Mouse (Mus musculus): Measurements from ENCODE around the gene Irak1. TPM values are rescaled to one million over a fixed set of nuclear protein-coding genes. Genes with fewer than 3 reads are reported as not detected.

The Irak1 gene
- 44.0 and 48.7 TPM in 2 replicates for polyA plus RNA-seq (2015; fragmentation: Nextera tagmentation; extraction: Ambion mirVana)

DNA sequence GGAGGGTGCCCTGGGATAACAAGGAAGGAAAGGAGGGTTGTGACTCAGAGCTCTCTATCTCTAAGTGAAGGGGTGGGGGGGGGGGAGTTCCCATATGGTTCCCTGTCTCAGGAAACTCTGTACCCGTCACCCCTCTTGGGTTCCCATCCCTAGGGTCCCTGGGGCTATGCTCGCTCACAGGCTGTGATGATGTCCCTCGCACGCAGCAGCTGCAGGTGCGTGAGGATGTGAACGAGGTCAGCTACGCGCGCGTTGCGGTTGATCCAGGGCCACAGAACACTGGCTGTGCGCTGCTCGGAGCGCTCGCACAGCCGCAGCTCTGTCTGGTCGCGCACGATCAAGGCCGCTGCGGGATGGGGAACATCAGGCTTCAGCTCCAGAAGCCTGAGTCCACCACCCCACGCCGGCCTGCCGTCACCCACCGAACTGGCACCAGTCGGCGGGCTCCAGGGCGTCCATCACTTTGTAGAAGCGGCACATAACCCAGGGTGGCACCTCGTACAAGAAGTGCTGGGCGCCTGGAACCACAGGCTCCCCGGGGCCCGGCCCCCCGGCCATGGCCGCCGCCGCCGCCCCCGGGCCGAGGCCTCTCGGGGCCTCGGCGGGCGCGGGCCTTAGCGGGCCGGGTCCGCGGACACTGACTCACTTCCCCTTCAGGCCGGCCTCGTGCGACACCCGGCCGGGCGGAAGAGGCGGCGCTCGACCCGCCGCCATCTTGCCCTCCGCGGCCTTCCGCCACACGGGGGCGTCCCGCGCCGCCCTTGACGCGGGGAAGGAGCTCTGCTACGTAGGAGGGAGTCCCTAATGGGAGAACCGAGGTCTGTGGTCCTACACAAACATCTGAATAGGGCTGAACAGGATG lies at the start of gene Irak1:
Gene Irak1, minus strand, starts transcription at position 731 of the 862 bp plus-strand sequence.
- 27% methylated on average over 72 of the region's 72 CpGs for WGBS
- ATAC-seq (replicated peaks), result peak; percentile 91

DNA sequence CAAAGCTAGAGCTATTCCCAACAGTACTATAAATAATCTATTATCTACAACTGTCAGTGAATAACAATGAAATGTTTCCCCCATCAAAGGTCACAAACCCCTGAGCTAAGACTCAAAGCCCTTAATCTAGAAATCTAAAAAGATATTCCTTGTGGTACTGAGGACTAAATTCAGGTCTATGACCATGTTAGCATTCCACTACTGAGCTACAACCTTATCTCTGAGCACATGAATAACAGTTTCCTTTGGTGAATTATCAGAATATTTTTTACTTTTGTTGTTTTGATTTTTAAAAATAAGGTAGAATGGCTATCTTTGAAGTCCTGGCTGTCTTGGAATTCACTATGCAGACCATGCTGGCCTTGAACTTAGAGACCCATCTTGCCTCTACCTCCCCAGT lies 47.1 kb upstream of the Irak1 start:
- no peaks in the 10 kb centered on the region for H3K36me3 ChIP-seq (replicated peaks)

More for the DNA sequence above, at the start of gene Irak1:
- Histone ChIP-seq H3K27me3 (replicated peaks) (no peaks in the 10 kb centered on the region), H3K9ac (peak within 1 kb of the TSS; percentile 74), H3K36me3 (replicated peaks) (no peaks in the 10 kb centered on the region), H3K9me3 (no peaks in the 10 kb centered on the region), H3K4me1 (peaks cover 9% of the 10 kb centered on the region), H3K4me2 (peak within 1 kb of the TSS; percentile 58), H3K4me3 (peak within 1 kb of the TSS; percentile 56), H3K27ac (peak within 1 kb of the TSS; percentile 87)

DNA sequence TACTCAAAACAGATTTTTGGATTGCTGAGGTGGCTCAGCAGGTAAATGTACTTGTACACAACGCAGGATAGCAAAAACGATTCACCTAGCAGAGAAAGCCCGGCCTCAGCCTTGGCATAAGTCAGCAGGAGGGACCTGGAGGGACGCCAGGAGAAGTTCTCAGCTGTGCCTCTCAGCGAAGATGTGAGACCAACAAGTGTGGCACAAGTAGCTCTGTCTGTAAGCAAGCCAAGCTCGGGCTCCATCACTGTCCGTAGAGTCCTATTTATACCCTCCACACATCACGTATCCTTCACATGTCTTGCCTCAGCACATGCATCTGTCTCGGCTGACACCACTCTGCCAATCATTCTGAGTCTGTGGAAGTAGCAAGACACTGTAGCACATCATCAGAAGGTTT lies 44.2 kb upstream of the Irak1 start:
- Histone ChIP-seq H3K4me2 (no peak overlapping the region), H3K4me1 (no peaks in the 10 kb centered on the region), H3K27ac (no peak overlapping the region), H3K27me3 (replicated peaks) (no peaks in the 10 kb centered on the region), H3K9ac (no peak overlapping the region), H3K9me3 (no peaks in the 10 kb centered on the region), H3K4me3 (no peak overlapping the region), H3K36me3 (replicated peaks) (no peaks in the 10 kb centered on the region)
- WGBS, result 84% methylated on average over 9 of the region's 9 CpGs
- no peak for ATAC-seq (replicated peaks)

More for the DNA sequence above, 47.1 kb upstream of the Irak1 start:
- no peak for ATAC-seq (replicated peaks)
- Histone ChIP-seq H3K4me1 (no peaks in the 10 kb centered on the region), H3K4me3 (no peak overlapping the region), H3K9ac (no peak overlapping the region), H3K27ac (no peak overlapping the region), H3K4me2 (no peak overlapping the region), H3K9me3 (no peaks in the 10 kb centered on the region), H3K27me3 (replicated peaks) (no peaks in the 10 kb centered on the region)

DNA sequence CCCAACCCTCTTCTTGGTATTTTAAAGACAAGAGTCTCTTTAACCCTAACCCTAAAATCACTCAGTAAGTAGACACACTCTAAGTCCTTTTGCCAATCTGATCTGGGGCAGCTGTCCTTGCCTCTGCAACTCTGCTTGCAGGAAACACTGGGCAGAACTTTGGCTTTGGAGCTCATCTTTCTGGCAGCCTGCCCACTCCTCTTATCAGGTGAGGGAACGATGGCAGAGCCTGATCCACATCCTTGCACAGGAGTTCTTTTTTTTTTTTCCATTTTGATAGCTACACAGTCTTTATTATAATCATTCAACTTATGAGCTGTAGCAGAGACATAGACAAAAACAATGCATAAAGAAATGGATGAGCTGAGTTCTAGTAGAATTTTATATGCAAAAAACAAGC lies 21.4 kb upstream of the Irak1 start:
- H3K4me2 ChIP-seq, result no peak overlapping the region
- no peak overlapping the region for H3K27ac ChIP-seq
- H3K9me3 ChIP-seq, result no peaks in the 10 kb centered on the region
- no peaks in the 10 kb centered on the region for H3K27me3 ChIP-seq (replicated peaks)
- H3K9ac ChIP-seq, result no peak overlapping the region
- H3K4me1 ChIP-seq, result no peaks in the 10 kb centered on the region
- H3K4me3 ChIP-seq, result no peak overlapping the region
- WGBS, result 75% methylated on average over 1 of the region's 1 CpGs
- no peak for ATAC-seq (replicated peaks)
- H3K36me3 ChIP-seq (replicated peaks), result no peaks in the 10 kb centered on the region

DNA sequence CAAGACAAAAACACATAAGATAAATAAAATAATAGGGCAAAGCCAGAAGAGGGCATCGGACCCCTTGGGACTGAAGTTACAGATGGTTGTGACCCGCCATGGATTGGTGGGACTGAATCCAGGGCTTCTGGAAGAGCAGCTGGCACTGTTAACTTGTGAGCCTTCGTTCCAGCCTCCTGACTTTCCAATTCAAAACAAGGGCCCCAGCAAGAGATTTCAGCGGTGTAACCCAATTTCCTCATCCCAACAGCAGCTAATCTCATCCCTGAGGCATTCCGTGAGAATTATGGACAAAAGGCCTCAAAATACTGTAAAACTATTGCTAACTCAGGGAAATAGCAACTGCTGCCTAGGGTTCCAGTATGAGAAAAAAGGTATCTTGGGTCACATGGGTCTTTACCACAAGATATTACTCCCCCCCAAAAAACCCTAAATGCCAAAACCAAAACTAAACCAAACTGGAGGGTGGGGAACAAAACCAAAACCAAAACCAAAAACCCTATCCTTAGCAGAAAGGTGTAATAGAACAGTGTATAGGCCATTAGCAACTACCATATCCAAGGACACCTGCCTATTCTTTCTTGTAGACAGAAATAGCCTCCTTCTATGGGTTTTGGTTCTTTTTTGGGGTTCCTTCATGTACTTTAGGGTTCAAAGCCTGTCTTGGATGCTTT lies 14.1 kb upstream of the Irak1 start:
- H3K4me3 ChIP-seq, result no peak overlapping the region
- 79% methylated on average over 5 of the region's 5 CpGs for WGBS

DNA sequence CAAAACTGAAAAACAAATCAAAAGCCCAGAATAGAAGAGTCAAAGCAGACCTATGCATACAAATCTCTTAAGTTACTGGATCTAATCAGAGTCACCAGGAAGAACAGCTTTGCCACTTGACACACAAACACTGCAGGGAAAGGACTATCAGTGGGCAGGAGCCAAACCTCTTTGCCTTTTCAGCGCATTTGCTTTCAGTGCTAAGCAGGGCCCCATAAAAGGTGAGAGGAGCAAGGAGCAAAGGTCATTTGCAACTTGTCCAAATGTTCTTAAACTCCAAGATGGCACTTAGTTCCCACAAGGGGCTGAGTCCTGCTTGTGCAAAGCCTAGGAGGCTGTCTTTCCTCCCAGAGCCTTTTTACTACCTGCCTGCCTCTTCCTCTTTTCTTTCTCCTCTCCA lies 6.3 kb upstream of the Irak1 start:
- H3K9me3 ChIP-seq, result no peaks in the 10 kb centered on the region
- no peak overlapping the region for H3K4me3 ChIP-seq
- WGBS, result 68% methylated on average over 1 of the region's 1 CpGs
- ATAC-seq (replicated peaks), result no peak
- no peaks in the 10 kb centered on the region for H3K4me1 ChIP-seq
- no peak overlapping the region for H3K27ac ChIP-seq
- no peaks in the 10 kb centered on the region for H3K27me3 ChIP-seq (replicated peaks)
- H3K9ac ChIP-seq, result no peak overlapping the region
- H3K36me3 ChIP-seq (replicated peaks), result no peaks in the 10 kb centered on the region
- no peak overlapping the region for H3K4me2 ChIP-seq

More for the DNA sequence above, 14.1 kb upstream of the Irak1 start:
- ATAC-seq (replicated peaks), result no peak
- Histone ChIP-seq H3K4me1 (no peaks in the 10 kb centered on the region), H3K27me3 (replicated peaks) (no peaks in the 10 kb centered on the region), H3K4me2 (no peak overlapping the region), H3K27ac (no peak overlapping the region), H3K9me3 (no peaks in the 10 kb centered on the region), H3K9ac (no peak overlapping the region), H3K36me3 (replicated peaks) (0 out of 2 replicates have a peak, but pooled peaks cover 6% of the 10 kb centered on the region)

DNA sequence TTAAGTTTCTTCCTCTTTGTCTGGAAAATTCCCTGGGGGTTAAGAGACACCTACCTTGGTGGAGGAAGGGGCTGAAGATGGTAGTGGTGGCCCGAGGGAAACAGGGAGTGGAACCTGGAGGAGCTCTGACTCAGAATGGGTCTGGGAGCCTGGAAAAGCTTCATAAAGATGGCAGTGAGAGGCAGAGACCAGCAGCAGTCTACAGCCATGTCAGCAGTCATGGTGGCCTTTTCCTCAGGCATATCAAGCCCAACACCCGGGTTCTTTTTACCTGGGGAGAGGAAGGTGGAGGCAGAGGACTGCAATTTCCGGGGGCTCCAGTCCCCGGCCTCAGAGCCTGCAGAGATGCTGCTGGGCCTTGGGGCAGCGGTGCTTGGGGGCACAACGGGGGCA lies 927 bp downstream of the Irak1 start:
- 47% methylated on average over 4 of the region's 6 CpGs for WGBS
- no peak for ATAC-seq (replicated peaks)
- H3K27ac ChIP-seq, result peak overlapping the region; percentile 87

DNA sequence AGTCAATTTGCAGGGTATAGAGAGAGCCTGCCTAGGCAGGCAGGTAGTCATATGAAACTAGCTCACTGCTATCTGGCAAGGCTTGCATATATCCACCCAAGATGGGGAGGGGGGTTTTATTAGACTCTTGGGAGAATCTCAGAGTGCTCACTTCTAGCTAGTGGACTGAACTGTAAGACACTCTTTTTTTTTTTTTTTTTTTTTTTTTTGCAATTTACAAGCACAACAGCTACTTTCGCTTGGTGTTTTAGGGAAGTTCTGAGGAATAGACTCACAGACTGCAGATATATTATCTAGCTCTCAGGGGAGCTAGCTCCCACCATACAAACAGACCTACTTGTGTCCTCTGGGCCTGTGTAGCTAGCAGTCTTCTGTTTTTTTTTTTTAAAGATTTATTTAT lies 9.1 kb downstream of the Irak1 start:
- H3K27ac ChIP-seq, result no peak overlapping the region
- no peak for ATAC-seq (replicated peaks)
- H3K4me3 ChIP-seq, result no peak overlapping the region
- H3K9me3 ChIP-seq, result no peaks in the 10 kb centered on the region
- no peak overlapping the region for H3K9ac ChIP-seq
- H3K27me3 ChIP-seq (replicated peaks), result no peaks in the 10 kb centered on the region
- H3K4me1 ChIP-seq, result no peaks in the 10 kb centered on the region
- WGBS, result 83% methylated on average over 1 of the region's 1 CpGs
- H3K36me3 ChIP-seq (replicated peaks), result no peaks in the 10 kb centered on the region
- no peak overlapping the region for H3K4me2 ChIP-seq

More for the DNA sequence above, 927 bp downstream of the Irak1 start:
- H3K4me2 ChIP-seq, result peak overlapping the region; percentile 58
- no peaks in the 10 kb centered on the region for H3K27me3 ChIP-seq (replicated peaks)
- H3K4me3 ChIP-seq, result peak overlapping the region; percentile 56
- H3K4me1 ChIP-seq, result peaks cover 9% of the 10 kb centered on the region
- H3K36me3 ChIP-seq (replicated peaks), result no peaks in the 10 kb centered on the region
- peak overlapping the region; percentile 74 for H3K9ac ChIP-seq
- H3K9me3 ChIP-seq, result no peaks in the 10 kb centered on the region

DNA sequence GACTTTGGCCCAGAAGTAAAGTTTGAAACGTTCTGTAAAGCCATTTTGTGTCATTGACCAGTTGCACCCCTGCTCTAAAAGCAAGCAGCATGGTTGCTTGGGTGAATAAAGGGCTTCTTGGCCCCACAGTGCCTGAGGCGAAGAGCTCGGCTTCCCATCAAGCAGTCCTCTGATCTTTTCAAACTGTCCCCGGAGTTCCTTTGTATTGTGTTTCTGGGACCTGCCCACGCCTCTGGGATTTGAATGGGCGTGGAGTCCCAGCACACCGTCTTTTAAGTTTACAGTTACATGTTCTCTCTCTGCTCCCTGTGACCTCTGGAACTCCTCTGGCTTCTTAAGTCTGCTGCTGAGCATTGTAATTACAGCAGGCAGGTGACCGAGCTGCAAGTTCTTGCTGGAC lies 15.7 kb downstream of the Irak1 start:
- H3K4me1 ChIP-seq, result no peaks in the 10 kb centered on the region
- no peak for ATAC-seq (replicated peaks)
- no peak overlapping the region for H3K4me2 ChIP-seq
- 29% methylated on average over 8 of the region's 8 CpGs for WGBS
- H3K9ac ChIP-seq, result no peak overlapping the region
- H3K27ac ChIP-seq, result no peak overlapping the region
- H3K9me3 ChIP-seq, result no peaks in the 10 kb centered on the region
- no peak overlapping the region for H3K4me3 ChIP-seq
- H3K36me3 ChIP-seq (replicated peaks), result no peaks in the 10 kb centered on the region
- H3K27me3 ChIP-seq (replicated peaks), result no peaks in the 10 kb centered on the region

DNA sequence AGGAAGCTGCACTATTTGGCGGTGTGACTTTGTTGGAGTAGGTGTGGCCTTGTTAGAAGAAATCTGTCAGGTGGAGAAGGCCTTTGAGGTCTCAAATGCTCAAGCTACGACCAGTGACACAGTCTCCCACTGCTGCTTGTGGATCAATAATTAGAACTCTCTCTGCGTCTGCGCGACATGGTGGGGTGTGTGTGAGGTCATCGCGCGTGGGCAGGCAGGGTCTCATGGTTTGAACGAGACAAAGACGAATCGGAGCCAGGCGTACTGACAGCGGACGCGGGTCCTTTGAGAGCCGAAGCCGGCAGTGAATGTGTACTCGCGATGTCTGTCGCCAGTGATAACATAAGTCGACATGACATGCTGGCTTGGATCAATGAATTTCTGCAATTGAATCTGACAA lies 17.3 kb downstream of the Irak1 start:
- Histone ChIP-seq H3K9me3 (no peaks in the 10 kb centered on the region), H3K4me1 (no peaks in the 10 kb centered on the region), H3K9ac (no peak overlapping the region), H3K36me3 (replicated peaks) (no peaks in the 10 kb centered on the region), H3K4me3 (no peak overlapping the region), H3K27ac (0 out of 2 replicates have a peak overlapping the region, but pooled peaks have one; percentile 8), H3K27me3 (replicated peaks) (no peaks in the 10 kb centered on the region), H3K4me2 (no peak overlapping the region)
- WGBS, result 77% methylated on average over 21 of the region's 21 CpGs
- no peak for ATAC-seq (replicated peaks)

DNA sequence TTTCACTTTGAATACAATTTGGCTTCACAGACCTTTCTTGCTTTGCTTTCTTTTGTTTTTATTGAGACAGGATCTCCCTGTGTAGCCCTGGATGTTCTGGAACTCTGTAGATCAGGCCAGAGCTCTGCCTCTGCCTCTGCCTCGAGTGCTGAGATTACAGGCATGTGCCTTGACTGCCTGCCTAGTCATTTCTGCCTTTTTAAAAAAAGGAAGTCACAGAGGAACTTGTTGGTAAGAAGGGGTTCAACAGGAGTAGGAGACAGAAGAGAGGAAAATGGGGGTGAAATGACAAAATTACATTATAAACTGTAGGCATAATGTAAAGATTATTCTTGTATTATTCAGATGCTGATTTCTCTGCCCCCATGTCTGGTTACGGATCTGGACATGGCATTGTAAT lies 20.1 kb downstream of the Irak1 start:
- 63% methylated on average over 2 of the region's 2 CpGs for WGBS
- H3K4me1 ChIP-seq, result peaks cover 4% of the 10 kb centered on the region; the same call in 1 of the 2 replicates
- no peak for ATAC-seq (replicated peaks)
- no peaks in the 10 kb centered on the region for H3K36me3 ChIP-seq (replicated peaks)
- no peaks in the 10 kb centered on the region for H3K27me3 ChIP-seq (replicated peaks)
- H3K27ac ChIP-seq, result no peak overlapping the region
- H3K9ac ChIP-seq, result no peak overlapping the region
- no peak overlapping the region for H3K4me2 ChIP-seq
- H3K4me3 ChIP-seq, result no peak overlapping the region
- H3K9me3 ChIP-seq, result no peaks in the 10 kb centered on the region

DNA sequence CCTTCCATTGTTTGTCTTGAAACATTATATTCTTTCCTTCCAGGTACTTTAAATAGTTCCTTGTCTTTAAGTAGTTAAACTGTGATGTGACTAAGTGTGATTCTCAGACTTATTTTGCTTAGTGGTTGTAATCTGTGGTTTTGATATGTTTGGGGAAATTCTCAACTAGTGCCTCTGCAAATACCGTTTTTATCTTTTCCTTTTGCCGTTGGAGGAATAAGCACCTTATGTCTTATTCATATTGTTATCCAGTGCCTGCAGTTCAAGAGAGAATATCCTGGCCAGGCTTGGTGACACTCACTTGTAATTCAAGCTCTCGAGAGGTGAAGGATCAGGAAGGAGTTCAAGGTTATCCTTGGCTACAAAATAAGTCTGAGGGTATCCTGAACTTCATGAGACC lies 22.7 kb downstream of the Irak1 start:
- Histone ChIP-seq H3K9ac (no peak overlapping the region), H3K27me3 (replicated peaks) (no peaks in the 10 kb centered on the region), H3K4me3 (no peak overlapping the region), H3K27ac (no peak overlapping the region), H3K36me3 (replicated peaks) (no peaks in the 10 kb centered on the region), H3K4me2 (no peak overlapping the region), H3K9me3 (no peaks in the 10 kb centered on the region), H3K4me1 (peaks cover 6% of the 10 kb centered on the region; the same call in 1 of the 2 replicates)
- WGBS, result 76% methylated on average over 3 of the region's 3 CpGs
- no peak for ATAC-seq (replicated peaks)

All from midbrain, embryonic 15.5 days (tissue).